Mouse (Mus musculus) cortical plate, adult 2 months (tissue): ENCODE results near the gene Shc2. TPM values are rescaled to one million over a fixed set of nuclear protein-coding genes. Genes with fewer than 3 reads are reported as not detected.

Source experiments
- H3K27ac ChIP-seq: fragments of 200-500 bp; 2 replicates; pipeline ENCODE4 v1.5.1; 2012; ENCODE audit warnings: low read length, control low read depth, inconsistent platforms; ENCODE audit not compliant: insufficient read depth
- H3K4me1 ChIP-seq: fragments of 200-500 bp; 2 replicates; pipeline ENCODE4 v1.6.1; 2011; ENCODE audit warnings: low read length; ENCODE audit not compliant: control insufficient read depth, insufficient read depth
- H3K4me3 ChIP-seq: fragments of 200-500 bp; 2 replicates; pipeline ENCODE4 v1.5.1; 2011; ENCODE audit warnings: mild to moderate bottlenecking, low read length, control low read depth; ENCODE audit not compliant: insufficient read depth
- CTCF ChIP-seq: fragments of 200-500 bp; IDR thresholded peaks from 2 replicates; pipeline ENCODE4 v1.5.1; 2011; ENCODE audit warnings: mild to moderate bottlenecking, control low read depth, low read length; ENCODE audit not compliant: insufficient read depth; ENCODE audit errors: extremely low read depth
- POLR2A ChIP-seq: fragments of 200-500 bp; IDR thresholded peaks from 2 replicates; pipeline ENCODE4 v1.6.1; 2011; ENCODE audit warnings: mild to moderate bottlenecking, low read length, control low read depth; ENCODE audit not compliant: insufficient read depth; ENCODE audit errors: extremely low read depth
- polyA plus RNA-seq: library from polyadenylated mRNA; depleted of rRNA; stranded (reverse); fragments of >200 nt; gene quantifications from 2 replicates; pipeline ENCODE4 v1.2.3, GENCODE M21; 2012; rRNA removed

Shc2 gene
- polyA plus RNA-seq, result 56.2 and 65.5 TPM in 2 replicates

GRCm38 (mm10) chr10:79637128-79638110 lies at the start of gene Shc2:
TSS of gene Shc2 (minus strand) at chr10:79637918.
- Histone ChIP-seq H3K4me1 (peaks cover 10% of the 10 kb centered on the region), H3K27ac (peak within 1 kb of the TSS; percentile 94), H3K4me3 (peak within 1 kb of the TSS; percentile 58)
- TF ChIP-seq POLR2A, result peak; percentile 64
- TF ChIP-seq CTCF, result no peak

- Histone ChIP-seq H3K4me1 (no peaks in the 10 kb centered on the region; the same call in 1 of the 2 replicates), H3K27ac (no peak overlapping the region), H3K4me3 (no peak overlapping the region)
- no peak for TF ChIP-seq CTCF
- no peak for TF ChIP-seq POLR2A
Measured at GRCm38 (mm10) chr10:79687513-79687912, 49.8 kb upstream of the Shc2 start.

GRCm38 (mm10) chr10:79686691-79687090 lies 49.0 kb upstream of the Shc2 start:
- TF ChIP-seq CTCF, result no peak
- TF ChIP-seq POLR2A, result no peak
- Histone ChIP-seq H3K27ac (no peak overlapping the region), H3K4me3 (no peak overlapping the region), H3K4me1 (no peaks in the 10 kb centered on the region; the same call in 1 of the 2 replicates)

GRCm38 (mm10) chr10:79686219-79686618 lies 48.5 kb upstream of the Shc2 start:
- TF ChIP-seq POLR2A, result no peak
- no peak for TF ChIP-seq CTCF
- Histone ChIP-seq H3K27ac (no peak overlapping the region), H3K4me1 (no peaks in the 10 kb centered on the region; the same call in 1 of the 2 replicates), H3K4me3 (no peak overlapping the region)

GRCm38 (mm10) chr10:79684770-79685600 lies 47.3 kb upstream of the Shc2 start:
- Histone ChIP-seq H3K4me3 (no peak overlapping the region; the same call in 1 of the 2 replicates), H3K4me1 (no peaks in the 10 kb centered on the region; the same call in 1 of the 2 replicates), H3K27ac (no peak overlapping the region)
- no peak for TF ChIP-seq POLR2A
- no peak for TF ChIP-seq CTCF

- Histone ChIP-seq H3K4me3 (peak overlapping the region; percentile 94; the same call in 1 of the 2 replicates), H3K4me1 (no peaks in the 10 kb centered on the region; the same call in 1 of the 2 replicates), H3K27ac (no peak overlapping the region)
- TF ChIP-seq POLR2A, result no peak
- TF ChIP-seq CTCF, result no peak
Measured at GRCm38 (mm10) chr10:79683726-79684640, 46.3 kb upstream of the Shc2 start.

- H3K27ac ChIP-seq, result no peak overlapping the region
- H3K4me3 ChIP-seq, result peak overlapping the region; percentile 94
- TF ChIP-seq CTCF (peak; percentile 47; the same call in 1 of the 2 replicates), POLR2A (no peak)
- no peaks in the 10 kb centered on the region; the same call in 1 of the 2 replicates for H3K4me1 ChIP-seq
Measured at GRCm38 (mm10) chr10:79682916-79683582, 45.3 kb upstream of the Shc2 start.

- Histone ChIP-seq H3K4me3 (peak overlapping the region; percentile 94), H3K27ac (no peak overlapping the region), H3K4me1 (no peaks in the 10 kb centered on the region; the same call in 1 of the 2 replicates)
- no peak for TF ChIP-seq CTCF
- TF ChIP-seq POLR2A, result no peak
Measured at GRCm38 (mm10) chr10:79682551-79682915, 44.8 kb upstream of the Shc2 start.
